Mouse (Mus musculus): ENCODE measurements around the gene Zswim3.
"Not testable (repeated sequence)": the region's sequence is repeated elsewhere in the genome, so short reads cannot be mapped to it uniquely, and the experiment has no call there.

Gene Zswim3

GRCm38 (mm10) chr2:164833314-164833959, 28.5 kb downstream of the Zswim3 start, which contains the start of gene Neurl2:
Gene Neurl2, minus strand, starts transcription at chr2:164833456.
- H3K4me3 ChIP-seq (replicated peaks; ENCODE audit: low read length) = peak within 1 kb of the TSS; percentile 91
- H3K4me1 ChIP-seq (replicated peaks; ENCODE audit: low read depth, low read length) = peaks cover 91% of the 10 kb centered on the region
- TF ChIP-seq CTCF (conservative IDR thresholded peaks at IDR 0.05; ENCODE audit: low read length) (no peak), POU5F1 (IDR thresholded peaks at IDR 0.05; ENCODE audit: borderline replicate concordance, low read length) (no peak), NANOG (IDR thresholded peaks at IDR 0.05; ENCODE audit: borderline replicate concordance, low read length) (no peak)

DNA sequence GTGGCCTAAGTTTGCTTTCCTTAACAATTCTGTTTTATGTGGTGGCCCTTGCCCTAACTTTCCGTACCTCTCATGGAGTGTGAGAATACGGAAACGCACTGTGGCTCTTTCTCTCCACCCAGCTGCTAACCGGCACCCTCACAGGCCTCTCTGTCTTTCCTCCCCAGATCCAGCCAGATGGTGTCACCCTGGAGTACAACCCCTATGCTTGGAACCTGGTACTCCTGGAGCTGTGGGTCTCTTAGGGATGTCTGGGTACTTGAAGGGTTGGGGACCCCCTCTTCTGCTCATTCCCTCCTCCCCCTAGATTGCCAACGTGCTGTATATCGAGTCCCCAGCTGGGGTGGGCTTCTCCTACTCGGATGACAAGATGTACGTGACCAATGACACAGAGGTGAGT, 29.6 kb downstream of the Zswim3 start:
- H3K9me3 ChIP-seq (ENCODE audit: low read length) = no peaks in the 10 kb centered on the region
- TF ChIP-seq NANOG (IDR thresholded peaks at IDR 0.05; ENCODE audit: borderline replicate concordance, low read length) (no peak), POU5F1 (IDR thresholded peaks at IDR 0.05; ENCODE audit: borderline replicate concordance, low read length) (no peak), CTCF (conservative IDR thresholded peaks at IDR 0.05; ENCODE audit: low read length) (no peak)
- H3K4me3 ChIP-seq (replicated peaks; ENCODE audit: low read length) = peak overlapping the region; percentile 91
- H3K27me3 ChIP-seq (ENCODE audit: insufficient read depth, low read length) = no peaks in the 10 kb centered on the region
- peaks cover 91% of the 10 kb centered on the region for H3K4me1 ChIP-seq (replicated peaks; ENCODE audit: low read depth, low read length)
- H3K36me3 ChIP-seq (ENCODE audit: insufficient read depth, low read length) = peaks cover 57% of the 10 kb centered on the region

More at GRCm38 (mm10) chr2:164833314-164833959, 28.5 kb downstream of the Zswim3 start, which contains the start of gene Neurl2:
- Histone ChIP-seq H3K27me3 (ENCODE audit: insufficient read depth, low read length) (no peaks in the 10 kb centered on the region), H3K9me3 (ENCODE audit: low read length) (no peaks in the 10 kb centered on the region), H3K36me3 (ENCODE audit: insufficient read depth, low read length) (peaks cover 52% of the 10 kb centered on the region)

GRCm38 (mm10) chr2:164835164-164835563, 30.3 kb downstream of the Zswim3 start:
- Histone ChIP-seq H3K4me1 (replicated peaks; ENCODE audit: low read depth, low read length) (peaks cover 91% of the 10 kb centered on the region), H3K27me3 (ENCODE audit: insufficient read depth, low read length) (no peaks in the 10 kb centered on the region), H3K36me3 (ENCODE audit: insufficient read depth, low read length) (peaks cover 60% of the 10 kb centered on the region), H3K9me3 (ENCODE audit: low read length) (no peaks in the 10 kb centered on the region), H3K4me3 (replicated peaks; ENCODE audit: low read length) (peak overlapping the region; percentile 91)
- TF ChIP-seq NANOG (IDR thresholded peaks at IDR 0.05; ENCODE audit: borderline replicate concordance, low read length) = no peak

- Histone ChIP-seq H3K27me3 (ENCODE audit: insufficient read depth, low read length) (no peaks in the 10 kb centered on the region), H3K36me3 (ENCODE audit: insufficient read depth, low read length) (peaks cover 96% of the 10 kb centered on the region), H3K4me3 (replicated peaks; ENCODE audit: low read length) (no peak overlapping the region), H3K9me3 (ENCODE audit: low read length) (no peaks in the 10 kb centered on the region), H3K4me1 (replicated peaks; ENCODE audit: low read depth, low read length) (peaks cover 36% of the 10 kb centered on the region)
- TF ChIP-seq POU5F1 (IDR thresholded peaks at IDR 0.05; ENCODE audit: borderline replicate concordance, low read length) (no peak), CTCF (conservative IDR thresholded peaks at IDR 0.05; ENCODE audit: low read length) (peak; percentile 90)
Measured at GRCm38 (mm10) chr2:164845782-164846181, 40.9 kb downstream of the Zswim3 start.

- H3K36me3 ChIP-seq (ENCODE audit: insufficient read depth, low read length) = peaks cover 96% of the 10 kb centered on the region
- TF ChIP-seq CTCF (conservative IDR thresholded peaks at IDR 0.05; ENCODE audit: low read length) (no peak), NANOG (IDR thresholded peaks at IDR 0.05; ENCODE audit: borderline replicate concordance, low read length) (no peak), POU5F1 (IDR thresholded peaks at IDR 0.05; ENCODE audit: borderline replicate concordance, low read length) (no peak)
- H3K4me1 ChIP-seq (replicated peaks; ENCODE audit: low read depth, low read length) = peaks cover 64% of the 10 kb centered on the region
- no peaks in the 10 kb centered on the region for H3K9me3 ChIP-seq (ENCODE audit: low read length)
- H3K27me3 ChIP-seq (ENCODE audit: insufficient read depth, low read length) = no peaks in the 10 kb centered on the region
- no peak overlapping the region for H3K4me3 ChIP-seq (replicated peaks; ENCODE audit: low read length)
Measured at GRCm38 (mm10) chr2:164850061-164850460, 45.2 kb downstream of the Zswim3 start.

DNA sequence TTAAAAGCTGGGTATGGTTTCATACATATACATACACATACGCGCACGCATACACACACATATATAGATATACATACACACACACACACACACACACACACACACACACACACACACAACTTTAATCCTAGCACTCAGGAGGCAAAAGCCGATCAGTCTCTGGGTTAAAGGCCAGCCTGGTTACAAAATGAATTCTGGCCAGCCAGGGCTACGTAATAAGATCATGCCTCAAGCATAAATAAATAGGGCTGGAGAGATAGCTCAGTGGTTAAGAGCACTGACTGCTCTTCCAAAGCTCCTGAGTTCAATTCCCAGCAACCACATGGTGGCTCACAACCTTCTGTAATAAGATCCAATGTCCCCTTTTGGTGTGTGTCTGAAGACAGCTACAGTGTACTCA, 50.7 kb downstream of the Zswim3 start:
- H3K9me3 ChIP-seq (ENCODE audit: low read length); H3K27me3 ChIP-seq (ENCODE audit: insufficient read depth, low read length): not testable (repeated sequence)
- Histone ChIP-seq H3K36me3 (ENCODE audit: insufficient read depth, low read length) (peaks cover 50% of the 10 kb centered on the region), H3K4me3 (replicated peaks; ENCODE audit: low read length) (peak overlapping the region; percentile 91), H3K4me1 (replicated peaks; ENCODE audit: low read depth, low read length) (peaks cover 83% of the 10 kb centered on the region)

DNA sequence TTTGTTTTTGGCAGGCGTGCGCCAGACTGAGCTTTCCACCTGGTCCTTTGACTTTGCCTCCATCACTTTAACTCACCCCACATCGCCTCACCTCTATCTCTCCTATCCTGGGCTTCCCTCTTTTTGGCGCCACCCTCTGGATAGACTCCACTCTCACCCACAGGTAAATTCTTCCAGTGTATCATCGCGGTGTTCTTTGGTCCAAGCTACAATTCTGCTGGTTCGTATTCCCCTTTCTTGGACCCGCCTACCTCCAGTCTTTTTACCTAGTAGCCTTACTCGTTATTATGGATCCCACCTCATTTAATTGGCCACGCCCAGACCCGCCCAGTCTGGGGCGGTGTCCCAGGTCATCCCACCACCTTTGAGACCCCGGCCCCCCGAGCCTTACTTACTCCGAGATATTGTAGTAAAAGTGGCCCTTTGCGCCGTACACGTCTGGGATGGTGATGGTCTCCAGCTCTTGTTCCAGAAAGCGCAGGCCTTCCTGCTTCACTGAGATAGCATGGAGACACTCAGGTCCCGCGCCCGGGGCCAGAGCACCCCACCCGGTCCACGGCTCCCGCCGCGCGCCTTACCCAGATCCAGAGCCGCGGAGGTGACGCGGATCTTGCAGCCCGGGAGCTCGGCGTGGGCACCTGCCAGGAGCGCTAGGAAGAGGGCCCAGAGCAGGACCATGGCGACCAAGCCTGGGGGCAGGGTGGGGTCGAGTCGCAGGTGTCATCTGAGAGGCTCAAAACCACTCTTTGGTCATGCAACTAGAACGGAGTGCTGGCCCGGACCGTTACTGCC, 51.6 kb downstream of the Zswim3 start:
- Histone ChIP-seq H3K36me3 (ENCODE audit: insufficient read depth, low read length) (peaks cover 41% of the 10 kb centered on the region), H3K4me3 (replicated peaks; ENCODE audit: low read length) (peak overlapping the region; percentile 91), H3K9me3 (ENCODE audit: low read length) (no peaks in the 10 kb centered on the region), H3K4me1 (replicated peaks; ENCODE audit: low read depth, low read length) (peaks cover 84% of the 10 kb centered on the region), H3K27me3 (ENCODE audit: insufficient read depth, low read length) (no peaks in the 10 kb centered on the region)
- TF ChIP-seq CTCF (conservative IDR thresholded peaks at IDR 0.05; ENCODE audit: low read length) (no peak), POU5F1 (IDR thresholded peaks at IDR 0.05; ENCODE audit: borderline replicate concordance, low read length) (no peak), NANOG (IDR thresholded peaks at IDR 0.05; ENCODE audit: borderline replicate concordance, low read length) (no peak)

- H3K9me3 ChIP-seq (ENCODE audit: low read length) = no peaks in the 10 kb centered on the region
- TF ChIP-seq CTCF (conservative IDR thresholded peaks at IDR 0.05; ENCODE audit: low read length) = no peak
- TF ChIP-seq NANOG (IDR thresholded peaks at IDR 0.05; ENCODE audit: borderline replicate concordance, low read length) = no peak
- no peak for TF ChIP-seq POU5F1 (IDR thresholded peaks at IDR 0.05; ENCODE audit: borderline replicate concordance, low read length)
- H3K36me3 ChIP-seq (ENCODE audit: insufficient read depth, low read length) = peaks cover 33% of the 10 kb centered on the region
- no peaks in the 10 kb centered on the region for H3K27me3 ChIP-seq (ENCODE audit: insufficient read depth, low read length)
- peaks cover 84% of the 10 kb centered on the region for H3K4me1 ChIP-seq (replicated peaks; ENCODE audit: low read depth, low read length)
- H3K4me3 ChIP-seq (replicated peaks; ENCODE audit: low read length) = peak within 1 kb of the TSS; percentile 91
Measured at GRCm38 (mm10) chr2:164857101-164857821, 52.4 kb downstream of the Zswim3 start, which contains the start of gene Pltp. Gene Pltp, minus strand, starts transcription at chr2:164857711.
